Mouse (Mus musculus) heart, embryonic 14.5 days (tissue): Measurements from ENCODE around the gene Nms. TPM values are rescaled to one million over a fixed set of nuclear protein-coding genes. Genes with fewer than 3 reads are reported as not detected.

Experiments
- ATAC-seq: fragments of 200-750 bp; cut with Nextera tagmentation; 2 replicates; pipeline ENCODE4 v1.8.0; 2017; ENCODE audit warnings: low read depth, moderate TSS enrichment; ENCODE audit not compliant: insufficient number of reproducible peaks, insufficient read depth, low FRiP score
- H3K27ac ChIP-seq, 2 experiments: fragments of 200-500 bp in 1 of 2; fragments of 300-500 bp in 1 of 2; sonication (generic) in 1 of 2; replicated peaks in 1 of 2; 2 replicates each; pipeline ENCODE4 v1.5.1; 2012 to 2014; ENCODE audit warnings: low read depth in 2 of 2, low read length in 2 of 2, control low read depth in 1 of 2, mild to moderate bottlenecking in 1 of 2, mixed read lengths in 1 of 2; ENCODE audit not compliant: control insufficient read depth in 1 of 2, insufficient read depth in 1 of 2
- H3K27me3 ChIP-seq: fragments of 300-500 bp; sonication (generic); 2 replicates; pipeline ENCODE4 v1.6.1; 2014; ENCODE audit warnings: mild to moderate bottlenecking, low read length, control low read depth; ENCODE audit not compliant: control insufficient read depth, insufficient read depth
- H3K36me3 ChIP-seq: fragments of 300-500 bp; sonication (generic); 2 replicates; pipeline ENCODE4 v1.6.1; 2014; ENCODE audit warnings: mild to moderate bottlenecking, control low read depth, low read length, mixed read lengths; ENCODE audit not compliant: control insufficient read depth, insufficient read depth
- H3K4me1 ChIP-seq, 2 experiments: fragments of 200-500 bp in 1 of 2; fragments of 300-500 bp in 1 of 2; sonication (generic) in 1 of 2; 2 replicates each; pipeline ENCODE4 v1.6.1; 2012 to 2014; ENCODE audit warnings: low read length in 2 of 2, control low read depth in 1 of 2, mixed read lengths in 1 of 2; ENCODE audit not compliant: control insufficient read depth in 2 of 2, insufficient read depth in 2 of 2
- H3K4me2 ChIP-seq: fragments of 300-500 bp; sonication (generic); 2 replicates; pipeline ENCODE4 v1.6.1; 2014; ENCODE audit warnings: mild to moderate bottlenecking, low read length
- H3K4me3 ChIP-seq, 2 experiments: fragments of 200-500 bp in 1 of 2; fragments of 300-500 bp in 1 of 2; sonication (generic) in 1 of 2; 2 replicates each; pipeline ENCODE4 v1.5.1; 2012 to 2014; ENCODE audit warnings: low read length in 2 of 2, mild to moderate bottlenecking in 2 of 2, control low read depth in 1 of 2, low read depth in 1 of 2, moderate library complexity in 1 of 2; ENCODE audit not compliant: control insufficient read depth in 1 of 2, insufficient read depth in 1 of 2
- H3K9ac ChIP-seq: fragments of 300-500 bp; sonication (generic); 2 replicates; pipeline ENCODE4 v1.6.1; 2014; ENCODE audit warnings: mild to moderate bottlenecking, low read length
- H3K9me3 ChIP-seq: fragments of 300-500 bp; sonication (generic); 2 replicates; pipeline ENCODE4 v1.6.1; 2016; ENCODE audit warnings: low read length, control low read depth; ENCODE audit not compliant: control insufficient read depth
- WGBS: fragments of 180-500 bp; shearing (Covaris S2); extraction: QIAGEN DNeasy Blood & Tissue Kit; methylation state at CpG from one replicate; pipeline ENCODE4 v1.1.7; 2014; 5-methylcytosine and 5-hydroxymethylcytosine counted together
- polyA plus RNA-seq: library from polyadenylated mRNA; unstranded; fragments of >200 nt; fragmentation: Nextera tagmentation; extraction: Ambion mirVana; gene quantifications from 2 replicates; pipeline ENCODE4 v1.2.1, GENCODE M21; 2014

The Nms gene
- polyA plus RNA-seq, 1 experiment from 2014 or later: not detected

GRCm38 (mm10) chr1:38972986-38973592 lies 34.1 kb downstream of the Nms start:
- 75% methylated on average over 9 of the region's 9 CpGs for WGBS
- Histone ChIP-seq H3K4me3 (no peak overlapping the region), H3K9ac (no peak overlapping the region), H3K27ac (no peak overlapping the region), H3K27me3 (no peaks in the 10 kb centered on the region), H3K9me3 (no peaks in the 10 kb centered on the region), H3K4me2 (no peak overlapping the region), H3K4me1 (no peaks in the 10 kb centered on the region), H3K36me3 (no peaks in the 10 kb centered on the region)
- ATAC-seq: no peak

GRCm38 (mm10) chr1:38979953-38980352 lies 41.0 kb downstream of the Nms start:
- ATAC-seq: no peak
- H3K27me3 ChIP-seq: no peaks in the 10 kb centered on the region
- no peaks in the 10 kb centered on the region for H3K9me3 ChIP-seq
- no peak overlapping the region for H3K9ac ChIP-seq
- WGBS: 38% methylated on average over 7 of the region's 7 CpGs
- H3K4me1 ChIP-seq: peaks cover 0 to 4% of the 10 kb centered on the region in 2 experiments; a peak in 1 of 4 replicates
- H3K4me3 ChIP-seq: no peak overlapping the region
- H3K4me2 ChIP-seq: no peak overlapping the region
- H3K27ac ChIP-seq: no peak overlapping the region
- H3K36me3 ChIP-seq: no peaks in the 10 kb centered on the region

- Histone ChIP-seq H3K27ac (no peak overlapping the region), H3K27me3 (no peaks in the 10 kb centered on the region), H3K9me3 (no peaks in the 10 kb centered on the region), H3K36me3 (no peaks in the 10 kb centered on the region), H3K4me3 (no peak overlapping the region), H3K4me2 (no peak overlapping the region), H3K9ac (no peak overlapping the region), H3K4me1 (peaks cover 8 to 10% of the 10 kb centered on the region in 2 experiments)
- 32% methylated on average over 2 of the region's 2 CpGs for WGBS
- ATAC-seq: no peak
These were observed 44.9 kb downstream of the Nms start for GRCm38 (mm10) chr1:38983870-38984269.

DNA sequence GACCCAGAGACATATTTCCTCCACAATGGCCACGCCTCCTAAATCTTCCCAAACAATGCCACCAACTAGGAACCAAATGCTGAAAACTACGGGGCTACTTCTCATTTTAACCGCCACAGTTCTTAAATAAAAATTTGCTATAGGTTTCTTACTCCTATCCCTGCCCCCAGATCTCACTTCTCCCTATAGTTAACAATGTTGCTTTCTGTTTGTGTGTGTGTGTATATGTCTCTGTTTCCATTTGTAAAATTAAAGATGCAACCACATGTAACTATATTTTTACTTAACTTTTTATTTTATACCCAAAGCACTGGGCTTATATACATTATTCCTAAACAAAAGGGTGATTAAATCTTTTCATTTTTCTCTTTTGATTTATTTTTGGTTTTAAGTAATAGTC lies 46.4 kb downstream of the Nms start, which contains the start of gene Pdcl3:
Pdcl3 (plus strand) TSS at position 301 of the 400 bp plus-strand sequence.
- 95% methylated on average over 3 of the region's 3 CpGs for WGBS
- H3K36me3 ChIP-seq: no peaks in the 10 kb centered on the region
- no peak within 1 kb of the TSS for H3K27ac ChIP-seq
- H3K9ac ChIP-seq: no peak within 1 kb of the TSS
- no peaks in the 10 kb centered on the region for H3K27me3 ChIP-seq
- no peaks in the 10 kb centered on the region for H3K9me3 ChIP-seq
- ATAC-seq: no peak
- H3K4me3 ChIP-seq: no peak within 1 kb of the TSS
- H3K4me2 ChIP-seq: no peak within 1 kb of the TSS
- H3K4me1 ChIP-seq: peaks cover 7 to 10% of the 10 kb centered on the region in 2 experiments

DNA sequence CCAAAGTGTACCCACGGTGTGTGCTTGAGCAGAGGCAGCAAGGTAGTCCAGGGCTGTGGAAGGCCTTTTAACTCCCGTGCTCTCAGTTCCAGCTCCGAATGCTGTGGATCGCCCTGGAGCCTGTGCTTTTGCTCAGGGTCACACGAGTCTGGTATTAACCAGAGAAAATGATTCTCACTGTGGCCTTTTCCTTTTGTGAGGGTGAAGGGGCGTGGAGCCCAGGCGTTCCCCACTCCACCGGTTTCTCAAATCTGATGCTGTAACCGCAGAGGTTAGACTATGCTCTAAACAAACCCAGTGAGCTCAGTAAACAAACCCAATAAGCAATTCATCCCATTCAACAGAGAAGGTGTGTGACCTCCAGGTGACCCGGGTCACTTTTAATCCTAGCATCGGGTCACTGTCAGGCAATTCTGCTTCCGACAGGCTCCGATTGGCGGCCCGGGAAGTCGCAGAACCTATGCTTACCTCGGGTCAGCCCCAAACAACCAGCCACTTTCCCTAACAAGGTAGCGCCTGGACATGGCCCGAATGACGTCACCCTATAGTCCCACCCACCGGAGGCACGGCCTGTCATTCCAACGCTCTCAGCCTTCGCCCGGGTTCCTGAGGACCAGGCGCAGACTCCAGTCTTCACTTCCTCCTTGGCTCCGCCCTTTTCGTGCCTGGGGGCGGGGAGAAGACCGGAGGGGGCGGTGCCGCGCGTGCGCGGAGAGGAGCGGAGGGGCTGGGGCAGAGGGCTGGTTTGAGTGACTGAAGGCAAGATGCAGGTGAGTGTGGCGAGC lies 48.3 kb downstream of the Nms start:
- H3K9ac ChIP-seq: peak overlapping the region; percentile 83
- no peaks in the 10 kb centered on the region for H3K27me3 ChIP-seq
- H3K4me1 ChIP-seq: peaks cover 8 to 16% of the 10 kb centered on the region in 2 experiments
- WGBS: 6% methylated on average over 38 of the region's 38 CpGs
- H3K4me3 ChIP-seq: peak overlapping the region; percentile 76 to 90
- no peaks in the 10 kb centered on the region for H3K9me3 ChIP-seq
- peak overlapping the region; percentile 78 for H3K4me2 ChIP-seq
- H3K27ac ChIP-seq: peak overlapping the region; percentile 90 to 92
- H3K36me3 ChIP-seq: peaks cover 11% of the 10 kb centered on the region
- ATAC-seq: peak; percentile 97

- Histone ChIP-seq H3K9ac (peak overlapping the region; percentile 83), H3K27me3 (no peaks in the 10 kb centered on the region), H3K9me3 (no peaks in the 10 kb centered on the region)
These were observed 48.9 kb downstream of the Nms start for GRCm38 (mm10) chr1:38987865-38988211.

DNA sequence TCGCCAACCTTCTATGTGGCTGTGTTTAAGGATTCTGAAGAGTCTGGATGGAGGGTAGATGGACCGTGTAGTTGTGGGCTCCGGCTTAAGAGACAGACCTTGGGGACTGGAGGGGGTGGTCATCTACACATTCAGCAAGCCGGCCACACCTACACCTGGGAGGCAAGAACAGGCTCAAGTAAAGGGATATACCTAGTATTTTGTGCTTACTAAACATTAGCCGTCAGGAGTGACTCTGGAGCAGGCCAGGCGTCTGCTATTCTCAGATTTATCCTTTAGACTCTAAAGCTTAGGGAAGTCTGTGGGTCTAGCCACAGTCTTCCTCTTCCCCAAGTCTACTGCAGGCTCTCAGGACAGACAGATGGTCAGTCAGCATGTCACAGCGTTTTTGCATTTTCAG lies 49.4 kb downstream of the Nms start:
- peak overlapping the region; percentile 83 for H3K9ac ChIP-seq
- H3K4me2 ChIP-seq: peak overlapping the region; percentile 78
- no peaks in the 10 kb centered on the region for H3K27me3 ChIP-seq
- H3K27ac ChIP-seq: peak overlapping the region; percentile 10 to 90; a peak in 3 of 4 replicates
- peak overlapping the region; percentile 76 to 90 for H3K4me3 ChIP-seq
- H3K4me1 ChIP-seq: peaks cover 9 to 20% of the 10 kb centered on the region in 2 experiments
- no peak for ATAC-seq
- H3K36me3 ChIP-seq: peaks cover 21% of the 10 kb centered on the region
- 10% methylated on average over 7 of the region's 7 CpGs for WGBS
- no peaks in the 10 kb centered on the region for H3K9me3 ChIP-seq

More at GRCm38 (mm10) chr1:38987865-38988211, 48.9 kb downstream of the Nms start:
- Histone ChIP-seq H3K4me1 (peaks cover 9 to 20% of the 10 kb centered on the region in 2 experiments), H3K27ac (peak overlapping the region; percentile 77 to 90), H3K36me3 (peaks cover 17% of the 10 kb centered on the region), H3K4me3 (peak overlapping the region; percentile 76 to 90), H3K4me2 (peak overlapping the region; percentile 78)
- under 1% methylated on average over 18 of the region's 25 CpGs for WGBS
- peak; percentile 85 for ATAC-seq
